Mouse (Mus musculus) ovary, postnatal 10 days (tissue): ENCODE data around the gene Fndc3a.

ENCODE experiments used
- DNase-seq: peaks from one replicate; pipeline ENCODE4 v3.0.0; 2022; ENCODE audit warnings: low spot score

The Fndc3a gene

DNA sequence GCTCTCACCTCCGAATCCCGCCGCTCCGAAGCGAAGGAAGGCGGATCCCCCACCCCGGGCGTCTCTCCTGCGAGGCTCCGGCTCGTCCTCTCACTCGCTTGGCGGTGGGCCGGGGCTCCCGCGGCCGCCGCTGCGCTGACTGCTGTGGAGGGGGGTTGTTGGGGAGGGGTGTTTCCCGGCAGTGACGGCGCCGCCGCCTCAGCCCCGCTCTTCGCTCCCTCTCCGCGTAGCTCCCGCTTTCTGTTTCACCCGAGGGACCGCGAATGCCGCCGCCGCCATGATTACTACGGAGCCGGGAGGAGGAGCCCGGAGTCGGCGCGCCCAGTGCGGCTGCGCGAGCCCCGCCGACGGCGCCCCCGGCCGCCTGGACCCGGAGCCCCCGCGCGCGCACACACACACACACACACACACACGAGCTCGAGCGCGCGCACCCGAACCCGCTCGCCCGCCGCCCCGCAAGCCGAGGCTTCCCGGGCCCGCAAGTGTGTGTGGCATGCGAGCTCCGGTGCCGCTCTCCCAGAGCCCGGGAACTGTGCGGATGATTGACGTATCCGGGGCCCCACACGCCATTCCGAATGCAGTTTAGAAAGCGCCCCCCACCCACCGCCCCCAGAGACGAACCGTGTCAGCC is at the start of gene Fndc3a:
Gene Fndc3a, minus strand, starts transcription at position 294 of the 631 bp plus-strand sequence.
- peak; percentile 74 for DNase-seq

DNA sequence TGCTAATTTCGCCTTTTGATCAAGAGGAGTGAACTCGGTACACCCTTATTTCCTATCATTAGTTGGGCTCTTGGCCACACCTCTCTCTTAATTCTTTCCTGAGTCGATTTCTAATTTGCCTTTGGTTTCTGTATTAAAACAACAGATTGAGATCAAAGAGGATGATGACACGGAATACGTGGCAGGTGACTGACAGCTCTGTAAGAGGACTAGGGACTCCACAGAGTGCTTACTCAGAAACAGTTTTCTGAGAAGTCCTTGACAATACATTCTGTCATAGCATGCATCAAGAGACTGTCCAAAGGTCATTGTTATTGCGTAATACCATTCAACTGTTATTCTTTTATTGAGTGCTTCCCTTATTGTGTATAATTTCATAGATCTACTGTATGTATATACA is 43.1 kb upstream of the Fndc3a start:
- no peak for DNase-seq

- no peak for DNase-seq
Measured at GRCm38 (mm10) chr14:72750426-72751182, 40.8 kb upstream of the Fndc3a start.

DNA sequence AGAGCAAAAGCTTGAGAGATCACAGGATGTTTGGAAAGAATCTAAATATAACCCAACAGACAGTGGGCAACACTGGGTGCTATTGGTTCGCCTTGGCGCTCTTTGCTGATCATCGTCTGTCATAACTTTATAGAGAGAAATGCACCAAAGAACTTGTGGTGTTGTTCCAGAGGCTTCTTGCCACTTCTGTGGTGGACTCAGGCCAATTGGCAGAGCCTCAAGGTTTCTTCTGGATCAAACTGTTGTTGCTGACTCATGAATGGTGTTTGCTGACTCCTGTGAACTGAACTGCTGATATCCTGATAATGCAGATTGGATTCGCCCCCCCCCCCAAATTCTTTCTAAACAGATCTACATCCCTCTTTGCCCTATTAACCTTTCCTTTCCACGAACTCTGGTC is 38.5 kb upstream of the Fndc3a start:
- DNase-seq: no peak

GRCm38 (mm10) chr14:72741667-72742066 is 31.9 kb upstream of the Fndc3a start:
- DNase-seq: no peak

DNA sequence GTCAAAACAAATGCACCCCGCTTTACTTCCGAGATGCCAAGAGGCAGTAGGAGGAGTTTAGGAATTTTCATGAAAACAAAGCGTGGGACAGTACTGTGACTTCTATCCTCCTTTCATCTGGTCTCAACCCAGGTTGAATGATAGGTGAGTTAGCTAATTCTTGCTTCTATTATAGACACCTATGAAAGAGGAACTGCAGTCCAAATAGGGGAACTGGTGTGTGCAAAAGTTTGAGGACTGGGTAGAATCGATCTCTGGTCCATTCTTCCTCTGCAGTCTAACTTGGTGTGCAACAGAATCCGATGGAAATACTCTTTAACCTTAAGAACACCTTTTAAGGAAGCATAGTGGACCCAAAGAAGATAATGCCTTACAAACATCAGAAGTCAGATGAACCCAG is 30.5 kb upstream of the Fndc3a start:
- DNase-seq: no peak

- no peak for DNase-seq
Measured at GRCm38 (mm10) chr14:72739484-72740208, 29.8 kb upstream of the Fndc3a start.

DNA sequence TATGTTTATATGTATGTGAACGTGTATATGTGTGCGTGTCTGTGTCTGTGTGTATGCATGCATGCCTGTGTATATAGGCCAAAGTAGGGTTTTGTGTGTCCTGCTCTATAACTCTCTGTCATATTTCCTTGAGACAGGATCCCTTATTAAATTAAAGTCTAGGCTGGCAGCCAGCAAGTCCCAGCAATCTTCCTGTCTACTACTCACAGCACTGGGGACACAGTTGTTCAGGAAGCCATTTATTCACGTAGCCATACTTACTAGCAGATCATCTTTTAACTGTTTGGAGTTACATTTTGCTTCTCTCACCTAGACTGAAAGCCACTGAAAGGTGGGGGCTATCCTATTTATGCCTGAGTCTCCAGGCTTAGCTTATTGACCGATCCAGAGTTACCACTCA is 29.0 kb upstream of the Fndc3a start:
- no peak for DNase-seq

GRCm38 (mm10) chr14:72738217-72738616 is 28.4 kb upstream of the Fndc3a start:
- no peak for DNase-seq

GRCm38 (mm10) chr14:72725865-72726264 is 16.1 kb upstream of the Fndc3a start:
- no peak for DNase-seq

DNA sequence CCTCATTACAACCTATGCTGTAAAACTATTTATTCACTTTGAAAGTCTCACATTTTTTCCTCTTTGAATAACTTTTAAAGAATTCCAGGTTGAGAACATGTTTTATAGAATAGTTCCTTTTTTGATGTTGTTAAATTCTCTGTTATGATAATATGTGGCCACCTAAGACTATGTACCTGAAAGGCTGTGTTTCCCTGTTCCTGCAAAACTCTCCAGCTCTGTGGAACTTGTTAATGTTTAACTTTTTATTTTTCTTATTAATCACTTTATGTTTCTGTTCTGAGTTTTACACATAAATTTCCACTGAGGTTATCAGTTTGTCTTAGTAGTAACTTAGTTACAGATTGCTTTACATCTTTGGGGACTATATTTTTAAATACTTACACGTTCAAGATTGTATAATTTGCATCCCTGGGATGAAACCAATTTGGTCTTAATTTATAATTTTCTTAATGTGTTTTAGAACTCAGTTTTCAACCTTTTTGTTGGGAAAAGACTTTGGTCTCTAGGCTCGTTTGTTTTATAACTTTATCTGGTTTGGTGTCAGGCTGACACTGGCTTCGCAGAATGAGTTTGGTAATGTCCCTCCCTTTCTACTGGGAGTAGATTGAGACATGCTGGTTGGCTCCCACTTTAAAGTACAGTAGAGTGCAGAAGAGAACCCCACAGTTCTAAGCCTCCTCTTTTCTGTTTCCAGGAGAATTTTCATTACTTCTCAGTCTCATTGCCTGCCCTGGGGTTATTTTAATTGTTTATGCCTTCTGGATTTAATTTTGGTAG is 12.7 kb upstream of the Fndc3a start:
- no peak for DNase-seq

GRCm38 (mm10) chr14:72716175-72716574 is 6.4 kb upstream of the Fndc3a start:
- DNase-seq: no peak

DNA sequence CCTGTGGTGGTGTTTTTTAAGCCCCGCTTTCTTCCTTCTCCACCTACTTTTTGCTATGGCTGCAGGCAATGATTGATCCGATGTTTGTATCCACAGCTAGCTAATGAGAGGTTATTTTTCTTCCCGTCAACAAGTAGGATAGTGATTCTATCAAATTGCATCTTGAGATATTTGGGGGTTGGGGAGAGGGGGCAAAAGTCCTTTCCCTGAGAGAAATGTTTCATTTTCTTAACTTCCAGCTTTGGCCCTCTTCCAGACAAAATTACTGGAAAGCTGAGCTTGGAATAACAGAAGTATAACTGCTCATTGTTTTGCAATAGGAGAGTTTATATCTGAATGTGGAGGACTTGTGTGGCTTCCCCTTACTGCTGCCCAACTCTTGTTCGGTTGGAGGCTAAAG is 1.3 kb upstream of the Fndc3a start:
- no peak for DNase-seq

DNA sequence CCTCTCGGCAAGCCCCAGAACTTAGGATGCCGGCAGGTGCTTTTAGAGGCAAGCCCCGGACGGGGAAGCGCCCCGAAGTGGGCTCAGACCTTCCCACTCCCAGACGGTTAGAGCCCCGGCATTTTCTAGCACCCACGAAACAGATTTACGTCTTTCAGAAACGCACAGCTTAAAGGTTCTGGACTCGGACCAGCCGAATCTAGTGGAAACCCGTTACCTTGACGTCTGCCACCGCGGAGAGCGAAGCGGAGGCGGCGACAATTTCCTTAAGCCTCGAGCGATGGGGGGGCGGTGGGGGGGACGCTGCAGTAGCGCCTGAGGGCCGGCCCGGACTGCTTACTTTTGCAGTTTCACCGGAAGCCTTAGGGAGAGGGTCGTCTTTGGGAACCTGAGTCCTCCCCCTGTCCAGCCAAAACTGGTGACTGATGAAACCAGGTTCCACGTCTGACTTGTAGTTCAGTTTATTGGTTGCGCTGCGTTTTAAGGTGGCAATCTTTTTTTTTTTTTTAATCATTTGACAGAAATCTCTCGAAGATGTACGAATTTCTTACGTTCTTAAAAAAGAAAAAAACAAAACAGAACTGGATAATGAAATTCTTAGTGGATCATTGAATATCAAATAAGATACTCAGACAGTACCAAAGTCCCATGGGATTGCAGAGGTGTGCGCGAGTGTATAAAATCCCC is 681 bp upstream of the Fndc3a start:
- peak; percentile 6 for DNase-seq

DNA sequence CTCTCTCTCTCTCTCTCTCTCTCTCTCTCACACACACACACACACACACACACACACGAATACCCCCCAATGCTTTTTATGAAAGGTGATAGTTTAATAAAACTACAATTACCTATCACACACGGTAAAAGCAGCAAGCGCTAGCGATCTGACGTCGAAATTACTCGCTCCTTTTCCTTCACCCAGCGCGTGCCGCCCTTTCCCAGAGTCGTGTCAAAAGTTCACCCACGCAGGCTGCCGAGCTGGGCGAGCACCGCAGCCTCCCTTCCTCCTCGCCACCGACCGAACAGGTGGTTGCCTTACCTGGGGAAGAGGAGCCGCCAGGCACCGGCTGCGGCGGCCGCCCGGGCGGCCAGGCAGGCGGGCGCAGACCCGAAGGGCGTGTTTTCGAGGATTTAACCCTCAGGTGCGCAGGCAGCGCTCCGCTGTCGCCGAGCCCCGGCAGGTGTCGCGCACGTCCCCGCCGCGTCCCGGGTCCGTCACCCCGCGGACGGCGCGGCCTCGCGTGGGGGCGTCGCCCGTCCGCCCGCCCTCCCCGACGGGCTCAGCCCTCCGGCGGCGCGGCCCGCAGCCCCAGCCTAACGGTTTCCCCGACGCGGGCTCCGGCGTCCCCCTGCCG is 603 bp downstream of the Fndc3a start:
- no peak for DNase-seq

DNA sequence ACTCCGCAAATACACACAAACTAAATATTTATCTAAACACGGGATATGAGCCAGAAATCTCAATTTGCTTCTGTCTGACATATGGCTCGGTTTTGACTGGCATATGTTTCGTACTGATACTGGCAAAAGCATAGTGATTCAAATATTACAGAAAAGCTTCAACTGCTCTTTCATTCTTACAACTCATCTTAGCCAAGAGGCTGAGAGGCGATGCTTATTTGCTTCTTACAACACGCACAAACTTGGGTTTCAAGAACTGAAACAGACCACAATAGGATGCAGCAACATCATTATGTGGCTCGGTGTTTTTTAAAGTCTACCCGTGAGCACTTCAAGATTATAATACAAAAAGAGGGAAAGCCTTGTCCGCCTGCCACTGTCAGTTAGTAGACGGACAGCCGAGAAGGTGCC is 1.2 kb downstream of the Fndc3a start:
- DNase-seq: no peak

DNA sequence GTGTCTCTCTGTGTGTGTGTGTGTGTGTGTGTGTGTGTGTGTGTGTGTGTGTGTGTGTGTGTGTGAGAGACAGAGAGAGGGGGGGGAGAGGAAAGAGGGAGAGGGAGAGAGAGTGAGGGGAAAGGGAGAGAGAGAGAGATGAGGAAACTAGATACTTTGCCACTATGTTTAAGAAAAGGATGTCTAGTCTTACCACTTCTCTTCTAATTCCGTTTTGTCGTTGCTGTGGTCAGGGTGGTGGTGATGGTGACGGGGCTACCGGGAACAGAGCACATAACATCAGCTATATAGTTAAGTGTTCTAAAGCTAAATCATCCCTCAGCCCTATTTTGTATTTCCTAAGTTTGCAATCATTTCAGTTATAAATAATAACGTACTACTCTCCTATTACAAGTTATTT is 9.7 kb downstream of the Fndc3a start:
- no peak for DNase-seq

DNA sequence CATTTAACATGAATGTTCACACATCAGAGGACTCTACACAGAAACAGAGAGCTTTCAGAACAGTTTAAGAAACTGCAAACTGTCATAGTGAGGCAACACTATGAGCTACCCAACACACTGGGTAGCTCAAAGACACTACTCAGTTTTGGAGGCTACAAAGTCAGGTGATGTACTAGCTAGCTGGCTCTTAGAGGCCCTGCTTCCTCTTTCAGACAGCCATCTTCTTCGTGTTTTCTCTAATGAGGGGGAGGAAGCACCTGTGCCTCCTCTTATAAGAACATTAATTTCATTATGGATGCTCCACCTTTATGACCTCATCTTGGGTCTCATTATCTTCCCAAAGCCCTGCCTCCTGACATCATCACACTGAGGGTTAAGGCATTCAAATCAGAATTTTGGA is 18.4 kb downstream of the Fndc3a start:
- no peak for DNase-seq

- DNase-seq: no peak
Measured at GRCm38 (mm10) chr14:72689525-72689924, 20.3 kb downstream of the Fndc3a start.

DNA sequence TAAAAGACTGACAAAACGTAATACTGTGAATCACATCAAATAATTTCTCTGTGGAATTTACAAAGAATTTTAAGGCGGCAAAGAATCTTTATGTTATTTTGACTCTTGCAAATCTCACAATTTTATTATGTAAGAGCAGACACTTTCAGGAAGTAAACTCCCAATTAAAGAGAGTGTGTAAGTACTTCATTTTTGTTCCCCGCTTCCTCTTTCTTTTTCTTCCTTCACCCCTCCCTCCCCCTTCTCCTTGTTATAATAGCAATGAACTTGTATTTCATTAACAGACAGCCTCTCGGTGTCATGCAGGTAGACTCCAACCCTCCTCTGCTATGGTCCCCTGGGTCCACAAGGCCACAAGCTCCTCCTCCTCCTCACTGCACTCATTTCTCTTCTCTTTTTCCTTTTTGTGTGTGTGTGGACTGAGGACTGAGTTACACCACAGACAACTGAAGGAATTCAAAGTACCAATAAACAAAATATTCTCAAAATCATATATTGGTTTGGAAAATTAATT is 24.9 kb downstream of the Fndc3a start:
- no peak for DNase-seq

- DNase-seq: no peak
Measured at GRCm38 (mm10) chr14:72677247-72677646, 32.6 kb downstream of the Fndc3a start.
